Comparison of ENCODE assay signal across 26 mouse cellular contexts in the genomic region with DNA sequence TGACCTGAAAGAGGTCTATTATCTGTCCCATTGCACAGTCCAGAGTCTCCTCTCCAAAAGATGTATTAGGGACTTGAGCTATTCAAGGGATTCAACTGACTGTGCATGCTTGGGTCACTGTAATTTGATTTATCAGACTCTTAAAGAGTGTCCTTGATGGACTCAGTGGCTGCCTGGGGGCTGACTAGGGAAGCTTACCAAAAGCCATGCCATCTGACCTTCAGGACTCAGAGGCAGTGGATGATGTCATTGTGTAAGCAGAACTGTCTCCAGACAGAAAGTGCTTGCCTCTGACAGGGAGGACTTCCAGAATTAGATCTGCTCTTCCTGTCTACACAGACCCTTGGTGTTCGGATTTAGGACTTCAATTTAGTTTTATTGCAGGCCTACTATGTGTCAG.
DNase-seq lines count a peak whose midpoint lies in the region; ATAC-seq and TF ChIP-seq lines count a peak whose summit lies in the region.
"Had no signal": no experiment of that assay in that cellular context is flagged by ENCODE, and none has a peak within 500 bp of the region (broad histone marks: within the 10 kb centered on the region; RNA-seq: fewer than 3 reads in every experiment).

No protein-coding gene starts in this region.

- no peak for DNase-seq in heart, postnatal 4 days
- peak; percentile 20 for DNase-seq in liver, adult 2 months (ENCODE audit: extremely low read depth, low read depth, low spot score)
- peak; percentile 27 for DNase-seq in adrenal gland, postnatal 25 days
- peak; percentile 34 for DNase-seq in mesoderm, embryonic 11.5 days (ENCODE audit: low read depth, low spot score)
- no peak for DNase-seq in lung, postnatal 10 days
- no peak for DNase-seq in midbrain, postnatal 0 days (ENCODE audit: low spot score)
- DNase-seq: cerebellum, adult 18-20 months; cerebellum, postnatal 14 days; gastrocnemius, postnatal 14 days; heart, adult 2 months; kidney, adult 9 months; kidney, postnatal 36 days; lung, postnatal 4 days; thymus, adult 18-20 months; thymus, postnatal 36 days had no signal

- no peak for TF ChIP-seq POLR2A in liver, adult 2 months (IDR thresholded peaks at IDR 0.05; ENCODE audit: extremely low read depth, insufficient read depth, low read length)

- H3K9ac ChIP-seq in heart, embryonic 12.5 days: no peak overlapping the region
- no peak overlapping the region for H3K9ac ChIP-seq in liver, adult 2 months (ENCODE audit: low read depth, low read length)
- H3K9ac ChIP-seq in liver, embryonic 12.5 days: no peak overlapping the region
- no peak overlapping the region for H3K9ac ChIP-seq in midbrain, postnatal 0 days (replicated peaks; ENCODE audit: low read length, poor library complexity, severe bottlenecking)
- H3K9ac ChIP-seq: embryonic facial prominence, embryonic 15.5 days; forebrain, embryonic 15.5 days; intestine, embryonic 15.5 days; liver, embryonic 15.5 days; lung, embryonic 15.5 days had no signal

- H3K4me3 ChIP-seq in heart, embryonic 12.5 days: no peak overlapping the region
- H3K4me3 ChIP-seq in liver, adult 2 months (ENCODE audit: insufficient read depth, low read depth, low read length): no peak overlapping the region
- H3K4me3 ChIP-seq in liver, embryonic 12.5 days: no peak overlapping the region
- H3K4me3 ChIP-seq in midbrain, postnatal 0 days (ENCODE audit: low read depth, low read length): no peak overlapping the region
- H3K4me3 ChIP-seq: embryonic facial prominence, embryonic 15.5 days; forebrain, embryonic 15.5 days; heart, adult 2 months; hindbrain, embryonic 10.5 days; intestine, embryonic 15.5 days; left cerebral cortex, adult 2 months; liver, embryonic 15.5 days; lung, embryonic 15.5 days had no signal

- H3K27me3 ChIP-seq in heart, embryonic 12.5 days (replicated peaks): no peaks in the 10 kb centered on the region
- H3K27me3 ChIP-seq in liver, adult 2 months (ENCODE audit: control insufficient read depth, insufficient read depth, low read length): no peaks in the 10 kb centered on the region
- no peaks in the 10 kb centered on the region for H3K27me3 ChIP-seq in liver, embryonic 12.5 days (replicated peaks)
- no peaks in the 10 kb centered on the region for H3K27me3 ChIP-seq in midbrain, postnatal 0 days (ENCODE audit: insufficient read depth, low read length)
- H3K27me3 ChIP-seq: embryonic facial prominence, embryonic 15.5 days; forebrain, embryonic 15.5 days; intestine, embryonic 15.5 days; liver, embryonic 15.5 days; lung, embryonic 15.5 days; Patski had no signal

- TF ChIP-seq CTCF in liver, adult 2 months (IDR thresholded peaks at IDR 0.05; ENCODE audit: low read depth, low read length): no peak
- TF ChIP-seq CTCF in midbrain, postnatal 0 days (IDR thresholded peaks at IDR 0.05): no peak

- no peak overlapping the region for H3K4me2 ChIP-seq in heart, embryonic 12.5 days
- no peak overlapping the region for H3K4me2 ChIP-seq in liver, embryonic 12.5 days
- no peak overlapping the region for H3K4me2 ChIP-seq in midbrain, postnatal 0 days (ENCODE audit: low read depth, low read length, poor library complexity, severe bottlenecking)
- H3K4me2 ChIP-seq: embryonic facial prominence, embryonic 15.5 days; forebrain, embryonic 15.5 days; intestine, embryonic 15.5 days; liver, embryonic 15.5 days; lung, embryonic 15.5 days had no signal

- H3K27ac ChIP-seq in heart, embryonic 12.5 days (ENCODE audit: poor library complexity, severe bottlenecking): peak overlapping the region; percentile 43
- no peak overlapping the region for H3K27ac ChIP-seq in liver, adult 2 months (replicated peaks; ENCODE audit: insufficient read depth, low read depth, low read length)
- H3K27ac ChIP-seq in liver, embryonic 12.5 days: no peak overlapping the region
- H3K27ac ChIP-seq in midbrain, postnatal 0 days (ENCODE audit: low read depth, low read length): no peak overlapping the region
- H3K27ac ChIP-seq: embryonic facial prominence, embryonic 15.5 days; forebrain, embryonic 15.5 days; heart, adult 2 months; hindbrain, embryonic 10.5 days; intestine, embryonic 15.5 days; left cerebral cortex, adult 2 months; liver, embryonic 15.5 days; lung, embryonic 15.5 days had no signal

- peak; percentile 45; the same call in 1 of the 2 replicates for ATAC-seq in heart, embryonic 12.5 days (ENCODE audit: insufficient number of reproducible peaks, low FRiP score)
- ATAC-seq in liver, embryonic 12.5 days: no peak
- no peak for ATAC-seq in midbrain, postnatal 0 days (ENCODE audit: low FRiP score)
- ATAC-seq: forebrain, embryonic 15.5 days; hindbrain, embryonic 16.5 days; intestine, embryonic 15.5 days; Patski had no signal

- 10% methylated on average over 1 of the region's 1 CpGs for WGBS in heart, embryonic 12.5 days
- WGBS in liver, adult 2 months: 20% methylated on average over 1 of the region's 1 CpGs
- WGBS in liver, embryonic 12.5 days (ENCODE audit: insufficient replicate concordance): 23% methylated on average over 1 of the region's 1 CpGs
- 70% methylated on average over 1 of the region's 1 CpGs for WGBS in midbrain, postnatal 0 days

- H3K4me1 ChIP-seq in heart, embryonic 12.5 days (replicated peaks): peaks cover 5% of the 10 kb centered on the region; the same call in 1 of the 2 replicates
- no peaks in the 10 kb centered on the region for H3K4me1 ChIP-seq in liver, adult 2 months (ENCODE audit: control insufficient read depth, insufficient read depth, low read length)
- H3K4me1 ChIP-seq in liver, embryonic 12.5 days: no peaks in the 10 kb centered on the region
- H3K4me1 ChIP-seq in midbrain, postnatal 0 days (ENCODE audit: insufficient read depth, low read length): no peaks in the 10 kb centered on the region
- H3K4me1 ChIP-seq: embryonic facial prominence, embryonic 15.5 days; forebrain, embryonic 15.5 days; hindbrain, embryonic 10.5 days; intestine, embryonic 15.5 days; liver, embryonic 15.5 days; lung, embryonic 15.5 days had no signal

- H3K36me3 ChIP-seq in heart, embryonic 12.5 days: no peaks in the 10 kb centered on the region
- H3K36me3 ChIP-seq in liver, adult 2 months (ENCODE audit: control insufficient read depth, insufficient read depth, low read length): no peaks in the 10 kb centered on the region
- no peaks in the 10 kb centered on the region for H3K36me3 ChIP-seq in liver, embryonic 12.5 days
- no peaks in the 10 kb centered on the region for H3K36me3 ChIP-seq in midbrain, postnatal 0 days (ENCODE audit: insufficient read depth, low read length)
- H3K36me3 ChIP-seq: embryonic facial prominence, embryonic 15.5 days; forebrain, embryonic 15.5 days; hindbrain, embryonic 10.5 days; intestine, embryonic 15.5 days; liver, embryonic 15.5 days; lung, embryonic 15.5 days had no signal

- no peaks in the 10 kb centered on the region for H3K79me2 ChIP-seq in liver, adult 2 months (ENCODE audit: control insufficient read depth, insufficient read depth, low read length)

- no peaks in the 10 kb centered on the region for H3K9me3 ChIP-seq in heart, embryonic 12.5 days (replicated peaks)
- H3K9me3 ChIP-seq in liver, embryonic 12.5 days (replicated peaks): no peaks in the 10 kb centered on the region
- no peaks in the 10 kb centered on the region for H3K9me3 ChIP-seq in midbrain, postnatal 0 days (ENCODE audit: low read length)
- H3K9me3 ChIP-seq: embryonic facial prominence, embryonic 15.5 days; forebrain, embryonic 15.5 days; hindbrain, embryonic 10.5 days; intestine, embryonic 15.5 days; liver, embryonic 15.5 days; lung, embryonic 15.5 days had no signal

Comparison
In these comparisons a context has a peak if more than half of its experiments do, and no peak if none do; other contexts are left out.
1. DNase-seq: peak in liver, adult 2 months (single experiment), adrenal gland, postnatal 25 days (single experiment) and mesoderm, embryonic 11.5 days (single experiment); none in heart, postnatal 4 days (single experiment), lung, postnatal 10 days (single experiment) and midbrain, postnatal 0 days (single experiment).